Mouse (Mus musculus) urinary bladder, postnatal 36 days (tissue): ENCODE results near the gene Fkbp14.
A peak's percentile ranks its signal among the peaks of the same experiment; 100 is the strongest.

ENCODE experiments used
- DNase-seq, 2 experiments: peaks; one replicate each; pipeline ENCODE4 v3.0.0; 2022; ENCODE audit warnings: low spot score in 2 of 2, mixed read lengths in 1 of 2

The Fkbp14 gene

GRCm38 (mm10) chr6:54588212-54588611, 8.9 kb downstream of the Fkbp14 start:
- DNase-seq = no peak

GRCm38 (mm10) chr6:54587683-54588082, 9.4 kb downstream of the Fkbp14 start:
- DNase-seq = no peak

- no peak for DNase-seq
Observed at GRCm38 (mm10) chr6:54586911-54587310, 10.2 kb downstream of the Fkbp14 start.

GRCm38 (mm10) chr6:54586175-54586574, 10.9 kb downstream of the Fkbp14 start:
- DNase-seq = peak in 1 of 2 experiments; percentile 28

- peak in 1 of 2 experiments; percentile 15 for DNase-seq
Observed at GRCm38 (mm10) chr6:54573218-54573955, 23.7 kb downstream of the Fkbp14 start.

- no peak for DNase-seq
Observed at GRCm38 (mm10) chr6:54569776-54570175, 27.3 kb downstream of the Fkbp14 start.

- no peak for DNase-seq
Observed at GRCm38 (mm10) chr6:54566546-54566919, 30.6 kb downstream of the Fkbp14 start.

GRCm38 (mm10) chr6:54565665-54566545, 31.2 kb downstream of the Fkbp14 start, which contains the start of gene Scrn1:
Scrn1 (minus strand) TSS chr6:54566489.
- peak; percentile 37 to 55 for DNase-seq

GRCm38 (mm10) chr6:54565012-54565411, 32.1 kb downstream of the Fkbp14 start:
- DNase-seq = no peak

GRCm38 (mm10) chr6:54564506-54564991, 32.6 kb downstream of the Fkbp14 start:
- no peak for DNase-seq

- no peak for DNase-seq
Observed at GRCm38 (mm10) chr6:54563561-54563960, 33.5 kb downstream of the Fkbp14 start.

GRCm38 (mm10) chr6:54562018-54562809, 34.9 kb downstream of the Fkbp14 start:
- no peak for DNase-seq

- DNase-seq = no peak
Observed at GRCm38 (mm10) chr6:54558466-54558865, 38.6 kb downstream of the Fkbp14 start.

- no peak for DNase-seq
Observed at GRCm38 (mm10) chr6:54557671-54558070, 39.4 kb downstream of the Fkbp14 start.

GRCm38 (mm10) chr6:54555816-54556215, 41.3 kb downstream of the Fkbp14 start:
- no peak for DNase-seq

GRCm38 (mm10) chr6:54554341-54555110, 42.6 kb downstream of the Fkbp14 start:
- DNase-seq = no peak

- no peak for DNase-seq
Observed at GRCm38 (mm10) chr6:54553632-54554031, 43.5 kb downstream of the Fkbp14 start.

GRCm38 (mm10) chr6:54552721-54553413, 44.2 kb downstream of the Fkbp14 start:
- no peak for DNase-seq

- DNase-seq = no peak
Observed at GRCm38 (mm10) chr6:54550801-54551323, 46.2 kb downstream of the Fkbp14 start.

- DNase-seq = no peak
Observed at GRCm38 (mm10) chr6:54549311-54549710, 47.8 kb downstream of the Fkbp14 start.
